Mouse (Mus musculus) CH12.LX (cell line): ENCODE measurements around the gene Nbea. TPM values are rescaled to one million over a fixed set of nuclear protein-coding genes. Genes with fewer than 3 reads are reported as not detected.

Source experiments
- DNase-seq: peaks from one replicate; pipeline ENCODE4 v3.0.0-alpha.2; 2013; ENCODE audit errors: extremely low read depth
- H3K27ac ChIP-seq: 2 replicates; pipeline ENCODE4 v1.5.1; 2012; ENCODE audit warnings: low read depth, mild to moderate bottlenecking, control low read depth, moderate library complexity; ENCODE audit not compliant: insufficient read depth
- H3K27me3 ChIP-seq: replicated peaks from 2 replicates; pipeline ENCODE3; 2012; ENCODE audit warnings: inconsistent platforms
- H3K36me3 ChIP-seq, 2 experiments: replicated peaks in 1 of 2; 2 replicates each; pipeline versions ENCODE3 to v1.6.1; 2012; ENCODE audit warnings: inconsistent platforms in 1 of 2, low read length in 1 of 2, mild to moderate bottlenecking in 1 of 2, mixed read lengths in 1 of 2, moderate library complexity in 1 of 2; ENCODE audit not compliant: control insufficient read depth in 1 of 2, insufficient read depth in 1 of 2
- H3K4me1 ChIP-seq, 2 experiments: 2 replicates each; pipeline ENCODE4 v1.6.1; 2012; ENCODE audit warnings: inconsistent platforms in 1 of 2, moderate library complexity in 1 of 2; ENCODE audit not compliant: insufficient read depth in 2 of 2, control insufficient read depth in 1 of 2
- H3K4me2 ChIP-seq: 2 replicates; pipeline ENCODE4 v1.6.1; 2012; ENCODE audit warnings: low read depth, mild to moderate bottlenecking, control low read depth; ENCODE audit not compliant: poor library complexity, insufficient read depth, severe bottlenecking
- H3K4me3 ChIP-seq, 3 experiments: fragments of 150-350 bp in 1 of 3; sonication (generic) in 1 of 3; replicated peaks in 1 of 3; 2 replicates each; pipeline versions ENCODE3 to v1.5.1; 2011 to 2012; ENCODE audit warnings: low read depth in 2 of 3, low read length in 2 of 3, mild to moderate bottlenecking in 2 of 3, moderate library complexity in 2 of 3, control low read depth in 1 of 3, improper control_type of control experiment in 1 of 3, inconsistent platforms in 1 of 3, mixed read lengths in 1 of 3; ENCODE audit not compliant: poor library complexity in 1 of 3
- H3K79me2 ChIP-seq: replicated peaks from 2 replicates; pipeline ENCODE4 v1.6.1; 2012; ENCODE audit warnings: mild to moderate bottlenecking, moderate library complexity; ENCODE audit not compliant: control insufficient read depth, poor library complexity, insufficient read depth, severe bottlenecking; ENCODE audit errors: extremely low read depth
- H3K9ac ChIP-seq: 2 replicates; pipeline ENCODE4 v1.6.1; 2012; ENCODE audit warnings: low read depth, mild to moderate bottlenecking, control low read depth, moderate library complexity; ENCODE audit not compliant: insufficient read depth
- H3K9me3 ChIP-seq: replicated peaks from 2 replicates; pipeline ENCODE3; 2012; ENCODE audit warnings: low read length, inconsistent platforms, mixed read lengths
- BHLHE40 ChIP-seq: IDR thresholded peaks from 2 replicates; pipeline ENCODE4 v1.6.1; 2011; ENCODE audit warnings: mild to moderate bottlenecking, low read depth, low read length, improper control_type of control experiment
- CHD2 ChIP-seq: IDR thresholded peaks from 2 replicates; pipeline ENCODE4 v1.6.1; 2011; ENCODE audit warnings: low read length, improper control_type of control experiment
- E2F4 ChIP-seq: IDR thresholded peaks from 2 replicates; pipeline ENCODE4 v1.6.1; 2011; ENCODE audit warnings: low read depth, low read length, improper control_type of control experiment; ENCODE audit not compliant: insufficient replicate concordance
- GABPA ChIP-seq: IDR thresholded peaks from 2 replicates; pipeline ENCODE4 v1.6.1; 2012; ENCODE audit warnings: low read depth, low read length, improper control_type of control experiment, inconsistent platforms; ENCODE audit not compliant: insufficient replicate concordance
- HCFC1 ChIP-seq: IDR thresholded peaks from 2 replicates; pipeline ENCODE4 v1.6.1; 2012; ENCODE audit warnings: low read depth, mild to moderate bottlenecking, inconsistent platforms, low read length, improper control_type of control experiment
- JUN ChIP-seq: IDR thresholded peaks from 2 replicates; pipeline ENCODE4 v1.6.1; 2011; ENCODE audit warnings: low read depth, mild to moderate bottlenecking, low read length, improper control_type of control experiment, moderate library complexity; ENCODE audit not compliant: insufficient read depth
- MAFK ChIP-seq: IDR thresholded peaks from 2 replicates; pipeline ENCODE4 v1.6.1; 2011; ENCODE audit warnings: low read length, improper control_type of control experiment; ENCODE audit not compliant: insufficient replicate concordance
- MXI1 ChIP-seq: IDR thresholded peaks from 2 replicates; pipeline ENCODE4 v1.6.1; 2011; ENCODE audit warnings: mild to moderate bottlenecking, low read depth, low read length, improper control_type of control experiment
- NELFE ChIP-seq: IDR thresholded peaks from 2 replicates; pipeline ENCODE4 v1.6.1; 2011; ENCODE audit warnings: low read depth, low read length, improper control_type of control experiment
- PAX5 ChIP-seq: IDR thresholded peaks from 2 replicates; pipeline ENCODE4 v1.6.1; 2012; ENCODE audit warnings: low read length, inconsistent platforms, mixed read lengths
- RCOR1 ChIP-seq: conservative IDR thresholded peaks from 2 replicates; pipeline ENCODE4 v1.6.1; 2012; ENCODE audit warnings: low read depth, mild to moderate bottlenecking, inconsistent platforms, low read length, improper control_type of control experiment
- SMC3 ChIP-seq: IDR thresholded peaks from 2 replicates; pipeline ENCODE4 v1.6.1; 2011; ENCODE audit warnings: low read depth, low read length, improper control_type of control experiment
- UBTF ChIP-seq: IDR thresholded peaks from 2 replicates; pipeline ENCODE4 v1.6.1; 2012; ENCODE audit warnings: low read depth, mild to moderate bottlenecking, inconsistent platforms, low read length, improper control_type of control experiment, moderate library complexity
- USF1 ChIP-seq: IDR thresholded peaks from 2 replicates; pipeline ENCODE4 v1.6.1; 2014; ENCODE audit warnings: low read depth, mild to moderate bottlenecking, inconsistent platforms, low read length, improper control_type of control experiment
- ZKSCAN1 ChIP-seq: IDR thresholded peaks from 2 replicates; pipeline ENCODE4 v1.6.1; 2012; ENCODE audit warnings: low read depth, inconsistent platforms, low read length, improper control_type of control experiment, borderline replicate concordance
- ZMIZ1 ChIP-seq: IDR thresholded peaks from 2 replicates; pipeline ENCODE4 v1.6.1; 2012; ENCODE audit warnings: low read depth, mild to moderate bottlenecking, inconsistent platforms, low read length, improper control_type of control experiment
- ZNF384 ChIP-seq: IDR thresholded peaks from 2 replicates; pipeline ENCODE4 v1.6.1; 2012; ENCODE audit warnings: low read depth, low read length, improper control_type of control experiment, inconsistent platforms
- dilution Hi-C: fragments of 300-500 bp; cut with MboI; formaldehyde crosslinking; loops from 2 replicates; pipeline ENCODE4 v1.14.3; 2020; ENCODE audit warnings: low sequenced_read_pairs; ENCODE audit not compliant: extremely low pct_unique_long_range_greater_than_20kb, extremely low pct_ligation_motif_present
- in situ Hi-C: fragments of 300-500 bp; cut with MboI; formaldehyde crosslinking; loops from 3 replicates; pipeline ENCODE4 v1.14.3; 2019; ENCODE audit warnings: low sequenced_read_pairs, low pct_ligation_motif_present, low pct_unique_long_range_greater_than_20kb, mixed read lengths
- polyA plus RNA-seq: library from polyadenylated mRNA; unstranded; fragments of >175 nt; gene quantifications from 2 replicates; pipeline ENCODE4 v1.2.1, GENCODE M21; 2012; ENCODE audit warnings: low read depth; ENCODE audit not compliant: insufficient read length
- total RNA-seq, 2 experiments: library from RNA; depleted of rRNA; stranded (reverse); fragments of 300-350 nt in 1 of 2; fragments of >200 nt in 1 of 2; gene quantifications; 2 replicates each; pipeline ENCODE4 v1.2.3; 2012 to 2014

Gene Nbea
- total and polyA plus RNA-seq, 3 experiments: 0.04 TPM; not detected in 2

DNA sequence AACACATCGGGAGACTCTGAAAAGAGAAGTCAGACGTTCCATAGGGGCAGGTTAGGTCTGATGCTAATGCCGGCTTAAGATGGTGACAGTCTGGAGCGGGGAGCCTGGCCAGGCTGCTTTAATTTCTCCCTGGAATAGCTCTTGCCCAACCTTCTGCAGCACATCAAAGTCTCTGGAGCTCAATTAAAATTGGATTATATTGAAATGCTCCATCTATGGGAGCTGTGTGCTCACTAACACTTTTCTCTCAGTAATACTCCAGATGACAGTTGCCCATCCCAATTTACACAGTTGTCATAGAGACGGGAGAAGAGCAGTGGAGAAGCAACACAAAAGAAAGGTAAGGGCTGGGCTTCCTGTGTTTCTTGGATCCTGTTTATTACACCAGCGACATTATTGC, 442.1 kb downstream of the Nbea start:
- no peaks in the 10 kb centered on the region for H3K27me3 ChIP-seq
- no peaks in the 10 kb centered on the region for H3K79me2 ChIP-seq
- no peak overlapping the region for H3K4me2 ChIP-seq
- DNase-seq: no peak
- H3K9me3 ChIP-seq: peaks cover 70% of the 10 kb centered on the region
- H3K27ac ChIP-seq: no peak overlapping the region
- no peak overlapping the region for H3K9ac ChIP-seq
- dilution Hi-C loops (no loop called here), in situ Hi-C loops (no loop called here)
- H3K36me3 ChIP-seq: no peaks in the 10 kb centered on the region
- H3K4me1 ChIP-seq: no peaks in the 10 kb centered on the region
- TF ChIP-seq MAFK (no peak), SMC3 (no peak), HCFC1 (no peak), JUN (no peak), UBTF (no peak), ZNF384 (no peak), BHLHE40 (no peak)
- H3K4me3 ChIP-seq: no peak overlapping the region

DNA sequence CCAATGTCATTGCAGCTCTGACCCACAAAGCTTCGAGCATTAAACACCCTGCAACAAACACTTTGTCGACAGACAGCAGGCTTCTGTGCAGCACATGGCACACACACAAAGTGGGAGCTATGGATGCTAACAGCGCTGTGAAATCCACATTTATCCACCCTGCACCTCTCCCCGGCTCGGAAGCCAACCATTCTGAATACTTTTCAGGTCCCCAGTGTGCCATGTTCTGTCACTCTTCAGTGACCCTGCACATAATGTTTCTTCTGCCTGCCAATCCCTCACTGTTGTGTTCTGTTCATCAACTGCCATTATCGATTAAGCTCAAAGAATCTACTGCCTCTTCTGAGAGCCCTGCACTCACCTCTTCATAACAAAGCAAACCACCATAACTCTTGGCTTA, 449.8 kb downstream of the Nbea start:
- no peak overlapping the region for H3K9ac ChIP-seq
- H3K9me3 ChIP-seq: peaks cover 68% of the 10 kb centered on the region
- no peak overlapping the region for H3K27ac ChIP-seq
- H3K36me3 ChIP-seq: no peaks in the 10 kb centered on the region
- no peak for DNase-seq
- no peaks in the 10 kb centered on the region for H3K79me2 ChIP-seq
- H3K4me2 ChIP-seq: no peak overlapping the region
- H3K4me1 ChIP-seq: no peaks in the 10 kb centered on the region
- in situ Hi-C loops (no loop called here), dilution Hi-C loops (no loop called here)
- H3K27me3 ChIP-seq: no peaks in the 10 kb centered on the region
- TF ChIP-seq JUN: no peak
- no peak for TF ChIP-seq PAX5
- TF ChIP-seq MXI1: no peak
- TF ChIP-seq NELFE: no peak
- TF ChIP-seq BHLHE40: no peak
- TF ChIP-seq E2F4: no peak
- no peak for TF ChIP-seq CHD2
- no peak for TF ChIP-seq UBTF
- TF ChIP-seq ZKSCAN1: no peak
- TF ChIP-seq GABPA: no peak
- TF ChIP-seq RCOR1: no peak
- no peak for TF ChIP-seq USF1
- TF ChIP-seq ZMIZ1: no peak
- no peak overlapping the region for H3K4me3 ChIP-seq
